Mouse (Mus musculus): ENCODE results near the gene Tmem179b. TPM values are rescaled to one million over a fixed set of nuclear protein-coding genes. Genes with fewer than 3 reads are reported as not detected.

The Tmem179b gene
- polyA plus RNA-seq, 1 experiment from 2014 or later: 34.5 TPM

Small RNA genes within 50 kb of the gene (microRNA-seq; reads per million reads assigned to microRNA genes)
- not detected for gene Mir6992

Other genes starting within 250 kb of the Tmem179b start
- 8.6 and 10.4 TPM in 2 replicates for gene Slc22a8, start 183.2 kb downstream of the Tmem179b start, polyA plus RNA-seq (2021; fragmentation: Nextera tagmentation)
- gene Slc22a6, start 156.4 kb downstream of the Tmem179b start, polyA plus RNA-seq (2021; fragmentation: Nextera tagmentation): 0.43 and 1.1 TPM in 2 replicates
- 58.8 and 86.9 TPM in 2 replicates for gene Chrm1, start 110.7 kb downstream of the Tmem179b start, polyA plus RNA-seq (2021; fragmentation: Nextera tagmentation)
- 194 and 203 TPM in 2 replicates for gene Slc3a2, start 51.1 kb downstream of the Tmem179b start, polyA plus RNA-seq (2021; fragmentation: Nextera tagmentation)
- 60.1 and 61.7 TPM in 2 replicates for gene Wdr74, start 38.6 kb downstream of the Tmem179b start, polyA plus RNA-seq (2021; fragmentation: Nextera tagmentation)
- gene 1700092M07Rik, start 33.7 kb downstream of the Tmem179b start, polyA plus RNA-seq (2021; fragmentation: Nextera tagmentation): 0.38 TPM in 1 of 2 replicates, not detected in the other
- 27.4 and 27.8 TPM in 2 replicates for gene Stx5a, start 33.1 kb downstream of the Tmem179b start, polyA plus RNA-seq (2021; fragmentation: Nextera tagmentation)
- gene Nxf1, start 17.4 kb downstream of the Tmem179b start, polyA plus RNA-seq (2021; fragmentation: Nextera tagmentation): 29.6 and 30.3 TPM in 2 replicates
- gene Tmem223, start 3.5 kb downstream of the Tmem179b start, polyA plus RNA-seq (2021; fragmentation: Nextera tagmentation): 260 and 276 TPM in 2 replicates
- 14.4 and 16.9 TPM in 2 replicates for gene Taf6l, start 11.9 kb upstream of the Tmem179b start, polyA plus RNA-seq (2021; fragmentation: Nextera tagmentation)
- gene Polr2g, start 24.1 kb upstream of the Tmem179b start, polyA plus RNA-seq (2021; fragmentation: Nextera tagmentation): 237 and 259 TPM in 2 replicates
- gene Zbtb3, start 28.1 kb upstream of the Tmem179b start, polyA plus RNA-seq (2021; fragmentation: Nextera tagmentation): 1.8 and 2.2 TPM in 2 replicates
- 16.3 and 23.9 TPM in 2 replicates for gene Ttc9c, start 44.9 kb upstream of the Tmem179b start, polyA plus RNA-seq (2021; fragmentation: Nextera tagmentation)
- gene Hnrnpul2, start 45.5 kb upstream of the Tmem179b start, polyA plus RNA-seq (2021; fragmentation: Nextera tagmentation): 6.1 and 6.8 TPM in 2 replicates
- not detected in 2 replicates for gene AC129217.1, start 55.3 kb upstream of the Tmem179b start, polyA plus RNA-seq (2021; fragmentation: Nextera tagmentation)
- gene Bscl2, start 63.0 kb upstream of the Tmem179b start, polyA plus RNA-seq (2021; fragmentation: Nextera tagmentation): 90.2 and 97.4 TPM in 2 replicates
- 238 and 326 TPM in 2 replicates for gene Gng3, start 64.7 kb upstream of the Tmem179b start, polyA plus RNA-seq (2021; fragmentation: Nextera tagmentation)
- 0.16 and 0.25 TPM in 2 replicates for gene Lrrn4cl, start 76.3 kb upstream of the Tmem179b start, polyA plus RNA-seq (2021; fragmentation: Nextera tagmentation)
- gene Ubxn1, start 97.0 kb upstream of the Tmem179b start, polyA plus RNA-seq (2021; fragmentation: Nextera tagmentation): 153 and 176 TPM in 2 replicates
- gene Uqcc3, start 106.5 kb upstream of the Tmem179b start, polyA plus RNA-seq (2021; fragmentation: Nextera tagmentation): 71.6 and 77.0 TPM in 2 replicates
- gene Lbhd1, start 109.3 kb upstream of the Tmem179b start, polyA plus RNA-seq (2021; fragmentation: Nextera tagmentation): 3.7 and 5.7 TPM in 2 replicates
- gene Gm49403, start 109.5 kb upstream of the Tmem179b start, polyA plus RNA-seq (2021; fragmentation: Nextera tagmentation): not detected in 2 replicates
- gene 1810009A15Rik, start 114.4 kb upstream of the Tmem179b start, polyA plus RNA-seq (2021; fragmentation: Nextera tagmentation): 77.9 and 90.8 TPM in 2 replicates
- gene Gm49416, start 114.5 kb upstream of the Tmem179b start, polyA plus RNA-seq (2021; fragmentation: Nextera tagmentation): 4.9 and 10.5 TPM in 2 replicates
- 6.6 and 8.1 TPM in 2 replicates for gene Ints5, start 118.5 kb upstream of the Tmem179b start, polyA plus RNA-seq (2021; fragmentation: Nextera tagmentation)
- gene Ganab, start 123.6 kb upstream of the Tmem179b start, polyA plus RNA-seq (2021; fragmentation: Nextera tagmentation): 20.4 and 22.5 TPM in 2 replicates
- gene B3gat3, start 145.9 kb upstream of the Tmem179b start, polyA plus RNA-seq (2021; fragmentation: Nextera tagmentation): 45.2 and 47.5 TPM in 2 replicates
- 5.4 and 6.3 TPM in 2 replicates for gene Rom1, start 154.9 kb upstream of the Tmem179b start, polyA plus RNA-seq (2021; fragmentation: Nextera tagmentation)
- 3.5 and 4.0 TPM in 2 replicates for gene Eml3, start 155.1 kb upstream of the Tmem179b start, polyA plus RNA-seq (2021; fragmentation: Nextera tagmentation)
- gene Mta2, start 167.4 kb upstream of the Tmem179b start, polyA plus RNA-seq (2021; fragmentation: Nextera tagmentation): 22.3 and 23.3 TPM in 2 replicates
- 10.4 and 11.1 TPM in 2 replicates for gene Tut1, start 179.4 kb upstream of the Tmem179b start, polyA plus RNA-seq (2021; fragmentation: Nextera tagmentation)
- 400 and 450 TPM in 2 replicates for gene Eef1g, start 192.6 kb upstream of the Tmem179b start, polyA plus RNA-seq (2021; fragmentation: Nextera tagmentation)
- 5.6 and 7.2 TPM in 2 replicates for gene Ahnak, start 214.8 kb upstream of the Tmem179b start, polyA plus RNA-seq (2021; fragmentation: Nextera tagmentation)